Mouse (Mus musculus): ENCODE results near the gene Cyp2w1.

GRCm38 (mm10) chr5:139373126-139373525 lies 20.7 kb downstream of the Cyp2w1 start:
- TF ChIP-seq TAL1 (IDR thresholded peaks at IDR 0.05; ENCODE audit: low read length), result no peak
- TF ChIP-seq GATA1 (IDR thresholded peaks at IDR 0.05; ENCODE audit: low read length), result no peak

Measured in erythroblast, embryonic 14.5 days (primary cell).